ENCODE assay signal across 8 mouse cellular contexts in genomic region chr8:84198871-84199270, GRCm38 (mm10). TPM values are rescaled to one million over a fixed set of nuclear protein-coding genes. Genes with fewer than 3 reads are reported as not detected.
A peak's percentile ranks its signal among the peaks of the same experiment; 100 is the strongest.
DNase-seq lines count a peak whose midpoint lies in the region; ATAC-seq and TF ChIP-seq lines count a peak whose summit lies in the region.

No protein-coding gene starts in this region.

- H3K27ac ChIP-seq in lung, embryonic 15.5 days: peak overlapping the region; percentile 92
- peak overlapping the region; percentile 79 for H3K27ac ChIP-seq in embryonic fibroblast, embryonic 13.5 days (ENCODE audit: insufficient read depth, low read length)
- peak overlapping the region; percentile 90; the same call in 1 of the 2 replicates for H3K27ac ChIP-seq in intestine, postnatal 0 days (ENCODE audit: low read depth, low read length)
- H3K27ac ChIP-seq in neural tube, embryonic 14.5 days (ENCODE audit: low read depth, low read length): peak overlapping the region; percentile 88; the same call in 1 of the 2 replicates

- DNase-seq in lung, postnatal 36 days: no peak
- no peak for DNase-seq in B cell, adult 2 months
- no peak for DNase-seq in spleen, postnatal 36 days (ENCODE audit: low spot score in 2 of 2)
- DNase-seq in layer of hippocampus, adult 11-12 months (ENCODE audit: low spot score): no peak

- no peak for ATAC-seq in lung, embryonic 15.5 days (ENCODE audit: borderline replicate concordance, extremely low read depth, low FRiP score, low TSS enrichment)
- no peak for ATAC-seq in intestine, postnatal 0 days
- ATAC-seq in neural tube, embryonic 14.5 days (ENCODE audit: low read depth): no peak

- no peak overlapping the region for H3K4me3 ChIP-seq in lung, embryonic 15.5 days
- no peak overlapping the region for H3K4me3 ChIP-seq in embryonic fibroblast, embryonic 13.5 days (ENCODE audit: insufficient read depth, low read length)
- H3K4me3 ChIP-seq in intestine, postnatal 0 days (ENCODE audit: low read depth, low read length): no peak overlapping the region
- no peak overlapping the region for H3K4me3 ChIP-seq in neural tube, embryonic 14.5 days (ENCODE audit: low read depth, low read length)

- no peaks in the 10 kb centered on the region for H3K9me3 ChIP-seq in lung, embryonic 15.5 days
- H3K9me3 ChIP-seq in intestine, postnatal 0 days (ENCODE audit: control insufficient read depth): no peaks in the 10 kb centered on the region
- H3K9me3 ChIP-seq in neural tube, embryonic 14.5 days (ENCODE audit: control insufficient read depth, low read length): no peaks in the 10 kb centered on the region

- peak overlapping the region; percentile 67; the same call in 1 of the 2 replicates for H3K4me2 ChIP-seq in lung, embryonic 15.5 days
- H3K4me2 ChIP-seq in intestine, postnatal 0 days (replicated peaks; ENCODE audit: low read depth): peak overlapping the region; percentile 65
- H3K4me2 ChIP-seq in neural tube, embryonic 14.5 days (ENCODE audit: low read depth, low read length): no peak overlapping the region

- 20% methylated on average over 4 of the region's 4 CpGs for WGBS in lung, embryonic 15.5 days
- 40% methylated on average over 4 of the region's 4 CpGs for WGBS in intestine, postnatal 0 days
- WGBS in neural tube, embryonic 14.5 days: 19% methylated on average over 4 of the region's 4 CpGs

- no peaks in the 10 kb centered on the region for H3K27me3 ChIP-seq in lung, embryonic 15.5 days
- no peaks in the 10 kb centered on the region for H3K27me3 ChIP-seq in intestine, postnatal 0 days (replicated peaks; ENCODE audit: control insufficient read depth, insufficient read depth, low read length)
- no peaks in the 10 kb centered on the region for H3K27me3 ChIP-seq in neural tube, embryonic 14.5 days (ENCODE audit: control insufficient read depth, insufficient read depth, low read length)

- peaks cover 59% of the 10 kb centered on the region for H3K4me1 ChIP-seq in lung, embryonic 15.5 days
- H3K4me1 ChIP-seq in embryonic fibroblast, embryonic 13.5 days (ENCODE audit: control insufficient read depth, insufficient read depth, low read length): peaks cover 5% of the 10 kb centered on the region
- no peaks in the 10 kb centered on the region; the same call in 1 of the 2 replicates for H3K4me1 ChIP-seq in intestine, postnatal 0 days (replicated peaks; ENCODE audit: control insufficient read depth, insufficient read depth, low read length)
- peaks cover 14% of the 10 kb centered on the region for H3K4me1 ChIP-seq in neural tube, embryonic 14.5 days (ENCODE audit: control insufficient read depth, insufficient read depth, low read length)

- H3K36me3 ChIP-seq in lung, embryonic 15.5 days: no peaks in the 10 kb centered on the region
- no peaks in the 10 kb centered on the region for H3K36me3 ChIP-seq in intestine, postnatal 0 days (ENCODE audit: control insufficient read depth, insufficient read depth)
- no peaks in the 10 kb centered on the region for H3K36me3 ChIP-seq in neural tube, embryonic 14.5 days (ENCODE audit: control insufficient read depth, insufficient read depth, low read length)

- no peak for TF ChIP-seq CTCF in embryonic fibroblast, embryonic 13.5 days (IDR thresholded peaks at IDR 0.05; ENCODE audit: borderline replicate concordance, insufficient read depth, low read length)
- TF ChIP-seq CTCF in intestine, postnatal 0 days (IDR thresholded peaks at IDR 0.05; ENCODE audit: low read depth): no peak

- no peak for TF ChIP-seq POLR2A in embryonic fibroblast, embryonic 13.5 days (IDR thresholded peaks at IDR 0.05; ENCODE audit: low read depth, low read length)

- no peak overlapping the region for H3K9ac ChIP-seq in lung, embryonic 15.5 days
- no peak overlapping the region for H3K9ac ChIP-seq in intestine, postnatal 0 days (ENCODE audit: low read depth, low read length)
- no peak overlapping the region for H3K9ac ChIP-seq in neural tube, embryonic 14.5 days (replicated peaks; ENCODE audit: low read depth, low read length)

RNA-seq across cellular contexts. Expression of gene Nanos3, which starts 13.9 kb away (rescaled TPM):
- polyA plus RNA-seq in lung, embryonic 15.5 days (2015; fragmentation: Nextera tagmentation; extraction: Ambion mirVana): 2.7 and 3.2 TPM in 2 replicates
- not detected in 2 replicates for polyA plus RNA-seq in embryonic fibroblast, embryonic 13.5 days (2011; ENCODE audit: insufficient read length, low read depth, missing spikeins)
- polyA plus RNA-seq in intestine, postnatal 0 days (2015; fragmentation: Nextera tagmentation; extraction: Ambion mirVana): 1.6 and 1.8 TPM in 2 replicates
- 12.4 and 12.5 TPM in 2 replicates for polyA plus RNA-seq in neural tube, embryonic 14.5 days (2014; fragmentation: Nextera tagmentation; extraction: Ambion mirVana)

RNA-seq across cellular contexts. Expression of gene Zswim4, which starts 38.0 kb away (rescaled TPM):
- 13.6 and 14.2 TPM in 2 replicates for polyA plus RNA-seq in lung, embryonic 15.5 days (2015; fragmentation: Nextera tagmentation; extraction: Ambion mirVana)
- 7.3 and 10.9 TPM in 2 replicates for polyA plus RNA-seq in embryonic fibroblast, embryonic 13.5 days (2011; ENCODE audit: insufficient read length, low read depth, missing spikeins)
- 3.7 and 3.8 TPM in 2 replicates for polyA plus RNA-seq in intestine, postnatal 0 days (2015; fragmentation: Nextera tagmentation; extraction: Ambion mirVana)
- polyA plus RNA-seq in neural tube, embryonic 14.5 days (2014; fragmentation: Nextera tagmentation; extraction: Ambion mirVana): 12.9 and 20.5 TPM in 2 replicates

RNA-seq across cellular contexts. Expression of gene D8Ertd738e, which starts 50.6 kb away (rescaled TPM):
- 320 and 350 TPM in 2 replicates for polyA plus RNA-seq in lung, embryonic 15.5 days (2015; fragmentation: Nextera tagmentation; extraction: Ambion mirVana)
- polyA plus RNA-seq in embryonic fibroblast, embryonic 13.5 days (2011; ENCODE audit: insufficient read length, low read depth, missing spikeins): 98.2 and 104 TPM in 2 replicates
- polyA plus RNA-seq in intestine, postnatal 0 days (2015; fragmentation: Nextera tagmentation; extraction: Ambion mirVana): 308 and 309 TPM in 2 replicates
- 265 and 294 TPM in 2 replicates for polyA plus RNA-seq in neural tube, embryonic 14.5 days (2014; fragmentation: Nextera tagmentation; extraction: Ambion mirVana)

RNA-seq across cellular contexts. Expression of gene 4930432K21Rik, which starts 51.0 kb away (rescaled TPM):
- 1.7 TPM in 2 replicates for polyA plus RNA-seq in lung, embryonic 15.5 days (2015; fragmentation: Nextera tagmentation; extraction: Ambion mirVana)
- 0.48 and 0.95 TPM in 2 replicates for polyA plus RNA-seq in embryonic fibroblast, embryonic 13.5 days (2011; ENCODE audit: insufficient read length, low read depth, missing spikeins)
- 0.17 and 0.18 TPM in 2 replicates for polyA plus RNA-seq in intestine, postnatal 0 days (2015; fragmentation: Nextera tagmentation; extraction: Ambion mirVana)
- 1.3 and 1.6 TPM in 2 replicates for polyA plus RNA-seq in neural tube, embryonic 14.5 days (2014; fragmentation: Nextera tagmentation; extraction: Ambion mirVana)

RNA-seq across cellular contexts. Expression of gene Cc2d1a, which starts 51.1 kb away (rescaled TPM):
- 23.1 and 23.4 TPM in 2 replicates for polyA plus RNA-seq in lung, embryonic 15.5 days (2015; fragmentation: Nextera tagmentation; extraction: Ambion mirVana)
- polyA plus RNA-seq in embryonic fibroblast, embryonic 13.5 days (2011; ENCODE audit: insufficient read length, low read depth, missing spikeins): 17.7 and 20.0 TPM in 2 replicates
- polyA plus RNA-seq in intestine, postnatal 0 days (2015; fragmentation: Nextera tagmentation; extraction: Ambion mirVana): 16.2 and 16.9 TPM in 2 replicates
- 26.8 and 30.7 TPM in 2 replicates for polyA plus RNA-seq in neural tube, embryonic 14.5 days (2014; fragmentation: Nextera tagmentation; extraction: Ambion mirVana)
